Mouse (Mus musculus): ENCODE results near the gene Pigu.

GRCm38 (mm10) chr2:155340166-155340565 is 17.1 kb downstream of the Pigu start:
- TF ChIP-seq CTCF (IDR thresholded peaks at IDR 0.05; ENCODE audit: borderline replicate concordance, insufficient read depth, low read length) (no peak), POLR2A (IDR thresholded peaks at IDR 0.05; ENCODE audit: low read depth, low read length) (no peak)

All from embryonic fibroblast, embryonic 13.5 days (primary cell).